Mouse (Mus musculus) cortical plate, adult 2 months (tissue): ENCODE data around the gene Ccl25.

ENCODE experiments used
- CTCF ChIP-seq: fragments of 200-500 bp; IDR thresholded peaks from 2 replicates; pipeline ENCODE4 v1.5.1; 2011; ENCODE audit warnings: mild to moderate bottlenecking, control low read depth, low read length; ENCODE audit not compliant: insufficient read depth; ENCODE audit errors: extremely low read depth
- POLR2A ChIP-seq: fragments of 200-500 bp; IDR thresholded peaks from 2 replicates; pipeline ENCODE4 v1.6.1; 2011; ENCODE audit warnings: mild to moderate bottlenecking, low read length, control low read depth; ENCODE audit not compliant: insufficient read depth; ENCODE audit errors: extremely low read depth

GRCm38 (mm10) chr8:4355455-4355854 lies 30.4 kb downstream of the Ccl25 start:
- TF ChIP-seq POLR2A, result no peak
- no peak for TF ChIP-seq CTCF
